Mouse (Mus musculus): ENCODE results near the gene Sirt2.

GRCm38 (mm10) chr7:28758623-28759022 is 7.9 kb upstream of the Sirt2 start:
- TF ChIP-seq CTCF (IDR thresholded peaks at IDR 0.05; ENCODE audit: low read depth) (no peak), EP300 (IDR thresholded peaks at IDR 0.05; ENCODE audit: low read depth) (no peak)
